Mouse (Mus musculus) lung, adult 2 months (tissue): ENCODE results near the gene Kcne3. TPM values are rescaled to one million over a fixed set of nuclear protein-coding genes. Genes with fewer than 3 reads are reported as not detected.

Experiments
- DNase-seq: peaks from one replicate; pipeline ENCODE4 v3.0.0; 2022
- H3K4me1 ChIP-seq: fragments of 200-500 bp; 2 replicates; pipeline ENCODE4 v1.6.1; 2011; ENCODE audit warnings: low read length; ENCODE audit not compliant: control insufficient read depth, insufficient read depth
- H3K4me3 ChIP-seq: fragments of 200-500 bp; replicated peaks from 2 replicates; pipeline ENCODE3; 2011; ENCODE audit warnings: low read depth, mild to moderate bottlenecking, control low read depth, low read length; ENCODE audit errors: extremely low read depth
- CTCF ChIP-seq: fragments of 200-500 bp; IDR thresholded peaks from 2 replicates; pipeline ENCODE4 v1.5.1; 2011; ENCODE audit warnings: mild to moderate bottlenecking, low read length, control low read depth; ENCODE audit not compliant: insufficient read depth
- POLR2A ChIP-seq: fragments of 200-500 bp; IDR thresholded peaks from 2 replicates; pipeline ENCODE4 v1.6.1; 2011; ENCODE audit warnings: low read depth, mild to moderate bottlenecking, control low read depth, low read length, borderline replicate concordance; ENCODE audit errors: extremely low read depth
- WGBS: fragments of 180-500 bp; shearing (Covaris S2); methylation state at CpG from one replicate; pipeline ENCODE4 v1.1.7; 2018; 5-methylcytosine and 5-hydroxymethylcytosine counted together
- polyA plus RNA-seq: library from polyadenylated mRNA; depleted of rRNA; stranded (reverse); fragments of >200 nt; gene quantifications from 2 replicates; pipeline ENCODE4 v1.2.3, GENCODE M21; 2012; rRNA removed

Kcne3 gene
- polyA plus RNA-seq = 5.8 and 6.4 TPM in 2 replicates

- H3K4me1 ChIP-seq = peaks cover 5% of the 10 kb centered on the region; the same call in 1 of the 2 replicates
- DNase-seq = no peak
- WGBS = 62% methylated on average over 3 of the region's 3 CpGs
- TF ChIP-seq CTCF (no peak), POLR2A (no peak)
- no peak within 1 kb of the TSS for H3K4me3 ChIP-seq
Observed at GRCm38 (mm10) chr7:100176269-100176668, at the start of gene Kcne3. Gene Kcne3, plus strand, starts transcription at chr7:100176502.

GRCm38 (mm10) chr7:100126514-100126913 is 49.8 kb upstream of the Kcne3 start:
- H3K4me3 ChIP-seq = no peak overlapping the region
- H3K4me1 ChIP-seq = no peaks in the 10 kb centered on the region; the same call in 1 of the 2 replicates
- WGBS = 78% methylated on average over 7 of the region's 7 CpGs
- TF ChIP-seq POLR2A = no peak
- TF ChIP-seq CTCF = no peak
- no peak for DNase-seq

- no peak for DNase-seq
- H3K4me3 ChIP-seq = no peak overlapping the region
- H3K4me1 ChIP-seq = no peaks in the 10 kb centered on the region
- TF ChIP-seq CTCF (no peak), POLR2A (no peak)
- WGBS = 77% methylated on average over 7 of the region's 7 CpGs
Observed at GRCm38 (mm10) chr7:100128262-100129041, 47.9 kb upstream of the Kcne3 start.

GRCm38 (mm10) chr7:100130592-100130991 is 45.7 kb upstream of the Kcne3 start:
- no peak for TF ChIP-seq POLR2A
- no peak for TF ChIP-seq CTCF
- H3K4me1 ChIP-seq = no peaks in the 10 kb centered on the region
- DNase-seq = no peak

GRCm38 (mm10) chr7:100132379-100132778 is 43.9 kb upstream of the Kcne3 start:
- no peak for DNase-seq
- 84% methylated on average over 1 of the region's 1 CpGs for WGBS
- no peaks in the 10 kb centered on the region for H3K4me1 ChIP-seq
- TF ChIP-seq CTCF (no peak), POLR2A (no peak)
- H3K4me3 ChIP-seq = no peak overlapping the region

More at GRCm38 (mm10) chr7:100130592-100130991, 45.7 kb upstream of the Kcne3 start:
- no peak overlapping the region for H3K4me3 ChIP-seq
- 32% methylated on average over 6 of the region's 6 CpGs for WGBS

- no peak for DNase-seq
- Histone ChIP-seq H3K4me1 (no peaks in the 10 kb centered on the region), H3K4me3 (no peak overlapping the region)
- TF ChIP-seq POLR2A (no peak), CTCF (no peak)
- WGBS = 40% methylated on average over 9 of the region's 9 CpGs
Observed at GRCm38 (mm10) chr7:100137038-100137437, 39.3 kb upstream of the Kcne3 start.

GRCm38 (mm10) chr7:100138075-100138474 is 38.2 kb upstream of the Kcne3 start:
- DNase-seq = no peak
- Histone ChIP-seq H3K4me1 (no peaks in the 10 kb centered on the region), H3K4me3 (no peak overlapping the region)
- TF ChIP-seq POLR2A (no peak), CTCF (no peak)
- 93% methylated on average over 4 of the region's 4 CpGs for WGBS

- WGBS = 59% methylated on average over 1 of the region's 1 CpGs
- Histone ChIP-seq H3K4me1 (no peaks in the 10 kb centered on the region), H3K4me3 (no peak overlapping the region)
- no peak for TF ChIP-seq CTCF
- DNase-seq = no peak
Observed at GRCm38 (mm10) chr7:100140591-100140990, 35.7 kb upstream of the Kcne3 start.

- TF ChIP-seq POLR2A (no peak), CTCF (no peak)
- DNase-seq = no peak
- H3K4me3 ChIP-seq = no peak overlapping the region
- no peaks in the 10 kb centered on the region for H3K4me1 ChIP-seq
- WGBS = 74% methylated on average over 4 of the region's 4 CpGs
Observed at GRCm38 (mm10) chr7:100148586-100148985, 27.7 kb upstream of the Kcne3 start.

GRCm38 (mm10) chr7:100150086-100150485 is 26.2 kb upstream of the Kcne3 start:
- no peaks in the 10 kb centered on the region for H3K4me1 ChIP-seq
- no peak for TF ChIP-seq POLR2A
- TF ChIP-seq CTCF = no peak
- DNase-seq = no peak
- WGBS = 56% methylated on average over 10 of the region's 10 CpGs
- H3K4me3 ChIP-seq = no peak overlapping the region
